10 mouse cellular contexts compared by ENCODE assay signal in the genomic region with DNA sequence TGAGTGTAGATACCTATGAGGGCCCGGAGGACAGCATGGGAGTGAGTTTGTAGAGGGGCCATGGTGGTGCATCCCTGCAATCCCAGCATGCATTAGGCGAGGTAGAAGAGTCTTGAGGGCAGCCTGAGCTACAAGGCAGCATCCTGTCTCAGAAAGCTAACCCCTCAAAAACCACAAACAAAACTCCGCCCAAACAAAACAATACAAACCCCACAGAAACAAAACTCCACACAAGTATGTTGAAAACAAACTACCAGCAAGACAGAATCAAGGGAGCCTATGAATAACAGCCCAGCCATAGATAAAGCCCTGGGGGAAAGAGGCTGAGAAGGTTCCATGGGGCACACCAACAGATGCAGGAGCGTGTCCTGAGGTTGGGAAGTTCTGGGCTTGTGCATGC. TPM values are rescaled to one million over a fixed set of nuclear protein-coding genes. Genes with fewer than 3 reads are reported as not detected.
DNase-seq lines count a peak whose midpoint lies in the region; ATAC-seq lines count a peak whose summit lies in the region.
"Had no signal": no experiment of that assay in that cellular context is flagged by ENCODE, and none has a peak within 500 bp of the region (broad histone marks: within the 10 kb centered on the region; RNA-seq: fewer than 3 reads in every experiment).

No protein-coding gene starts in this region.

- 82% methylated on average over 4 of the region's 4 CpGs for WGBS in lung, embryonic 15.5 days
- 80% methylated on average over 4 of the region's 4 CpGs for WGBS in embryonic facial prominence, embryonic 13.5 days
- 63% methylated on average over 4 of the region's 4 CpGs for WGBS in liver, embryonic 16.5 days (ENCODE audit: insufficient replicate concordance)

- peaks cover 3% of the 10 kb centered on the region; the same call in 1 of the 2 replicates for H3K36me3 ChIP-seq in erythroblast, embryonic 14.5 days (ENCODE audit: control insufficient read depth)
- H3K36me3 ChIP-seq in lung, embryonic 15.5 days = no peaks in the 10 kb centered on the region
- no peaks in the 10 kb centered on the region for H3K36me3 ChIP-seq in embryonic facial prominence, embryonic 13.5 days
- no peaks in the 10 kb centered on the region for H3K36me3 ChIP-seq in liver, embryonic 16.5 days (ENCODE audit: control insufficient read depth, insufficient read depth)

- H3K9ac ChIP-seq in lung, embryonic 15.5 days = no peak overlapping the region
- no peak overlapping the region for H3K9ac ChIP-seq in embryonic facial prominence, embryonic 13.5 days
- no peak overlapping the region for H3K9ac ChIP-seq in liver, embryonic 16.5 days (ENCODE audit: low read depth, low read length)

- H3K27ac ChIP-seq in lung, embryonic 15.5 days = no peak overlapping the region
- H3K27ac ChIP-seq in embryonic facial prominence, embryonic 13.5 days = no peak overlapping the region
- H3K27ac ChIP-seq in liver, embryonic 16.5 days (ENCODE audit: low read length) = peak overlapping the region; percentile 57; the same call in 1 of the 2 replicates

- peak overlapping the region; percentile 76 for H3K4me3 ChIP-seq in erythroblast, embryonic 14.5 days (replicated peaks)
- no peak overlapping the region for H3K4me3 ChIP-seq in lung, embryonic 15.5 days
- no peak overlapping the region for H3K4me3 ChIP-seq in embryonic facial prominence, embryonic 13.5 days
- H3K4me3 ChIP-seq in liver, embryonic 16.5 days (ENCODE audit: low read depth, low read length) = no peak overlapping the region; the same call in 1 of the 2 replicates

- peaks cover 57% of the 10 kb centered on the region for H3K4me1 ChIP-seq in erythroblast, embryonic 14.5 days (ENCODE audit: control insufficient read depth)
- peaks cover 50% of the 10 kb centered on the region for H3K4me1 ChIP-seq in lung, embryonic 15.5 days
- H3K4me1 ChIP-seq in embryonic facial prominence, embryonic 13.5 days = peaks cover 37% of the 10 kb centered on the region
- H3K4me1 ChIP-seq in liver, embryonic 16.5 days (ENCODE audit: control insufficient read depth, low read depth, low read length) = peaks cover 47% of the 10 kb centered on the region

- no peak for ATAC-seq in erythroblast, adult 5-6 weeks (replicated peaks; ENCODE audit: low FRiP score, poor library complexity, severe bottlenecking)
- ATAC-seq in lung, embryonic 15.5 days (ENCODE audit: borderline replicate concordance, extremely low read depth, low FRiP score, low TSS enrichment) = no peak
- ATAC-seq in embryonic facial prominence, embryonic 13.5 days (ENCODE audit: insufficient number of reproducible peaks, insufficient read depth, low FRiP score, low TSS enrichment, low read depth) = no peak
- ATAC-seq in liver, embryonic 16.5 days (ENCODE audit: low read depth) = no peak

- no peaks in the 10 kb centered on the region for H3K9me3 ChIP-seq in erythroblast, embryonic 14.5 days (ENCODE audit: control insufficient read depth, low read length)
- no peaks in the 10 kb centered on the region for H3K9me3 ChIP-seq in lung, embryonic 15.5 days
- H3K9me3 ChIP-seq in embryonic facial prominence, embryonic 13.5 days = no peaks in the 10 kb centered on the region
- H3K9me3 ChIP-seq in liver, embryonic 16.5 days (replicated peaks; ENCODE audit: control insufficient read depth, low read length) = no peaks in the 10 kb centered on the region

- H3K27me3 ChIP-seq in erythroblast, embryonic 14.5 days (ENCODE audit: control insufficient read depth) = peaks cover 6% of the 10 kb centered on the region
- 0 out of 2 replicates have a peak, but pooled peaks cover 6% of the 10 kb centered on the region for H3K27me3 ChIP-seq in lung, embryonic 15.5 days
- peaks cover 15% of the 10 kb centered on the region for H3K27me3 ChIP-seq in embryonic facial prominence, embryonic 13.5 days
- H3K27me3 ChIP-seq in liver, embryonic 16.5 days (ENCODE audit: control insufficient read depth, insufficient read depth, low read depth, low read length) = no peaks in the 10 kb centered on the region

- DNase-seq in lung, postnatal 36 days = no peak
- DNase-seq in urinary bladder, postnatal 14 days (ENCODE audit: low spot score) = no peak
- DNase-seq in cerebellum, adult 8-10 months = no peak

- H3K4me2 ChIP-seq in lung, embryonic 15.5 days = peak overlapping the region; percentile 56
- H3K4me2 ChIP-seq in embryonic facial prominence, embryonic 13.5 days = peak overlapping the region; percentile 65
- peak overlapping the region; percentile 83 for H3K4me2 ChIP-seq in liver, embryonic 16.5 days (ENCODE audit: low read depth, low read length)

RNA-seq across cellular contexts. Expression of gene Vsir, which starts 0.6 kb away (rescaled TPM):
- polyA plus RNA-seq in erythroblast, embryonic 14.5 days (2012) = 4.9 and 6.2 TPM in 2 replicates
- 78.8 and 104 TPM in 2 replicates for total RNA-seq in erythroblast, adult 5-6 weeks (2015; ENCODE audit: low replicate concordance)
- total RNA-seq in erythroblast, adult 5-6 weeks (2017; ENCODE audit: low replicate concordance) = 77.5 and 165 TPM in 2 replicates
- 5.2 and 7.2 TPM in 2 replicates for polyA plus RNA-seq in lung, embryonic 15.5 days (2015; fragmentation: Nextera tagmentation; extraction: Ambion mirVana)
- polyA plus RNA-seq in embryonic facial prominence, embryonic 13.5 days (2015; fragmentation: Nextera tagmentation; extraction: Ambion mirVana) = 1.5 and 1.9 TPM in 2 replicates
- 11.9 and 12.4 TPM in 2 replicates for polyA plus RNA-seq in liver, embryonic 16.5 days (2015; fragmentation: Nextera tagmentation; extraction: Ambion mirVana)

RNA-seq across cellular contexts. Expression of gene Gm17455, which starts 53.5 kb away (rescaled TPM):
- polyA plus RNA-seq in erythroblast, embryonic 14.5 days (2012) = not detected in 2 replicates
- total RNA-seq in erythroblast, adult 5-6 weeks (2015; ENCODE audit: low replicate concordance) = not detected in 2 replicates
- not detected in 2 replicates for total RNA-seq in erythroblast, adult 5-6 weeks (2017; ENCODE audit: low replicate concordance)
- polyA plus RNA-seq in lung, embryonic 15.5 days (2015; fragmentation: Nextera tagmentation; extraction: Ambion mirVana) = 0.45 and 0.54 TPM in 2 replicates
- polyA plus RNA-seq in embryonic facial prominence, embryonic 13.5 days (2015; fragmentation: Nextera tagmentation; extraction: Ambion mirVana) = 1.9 and 2.0 TPM in 2 replicates
- polyA plus RNA-seq in liver, embryonic 16.5 days (2015; fragmentation: Nextera tagmentation; extraction: Ambion mirVana) = not detected in 2 replicates
- total RNA-seq: common myeloid progenitor, adult 5-6 weeks; gastrocnemius, postnatal 10 days had no signal
